Mouse (Mus musculus) thymus, postnatal 25 days (tissue): ENCODE measurements around the gene Gm3139.
"Not testable (repeated sequence)": the region's sequence is repeated elsewhere in the genome, so short reads cannot be mapped to it uniquely, and the experiment has no call there.

Experiments
- DNase-seq: peaks from one replicate; pipeline ENCODE4 v3.0.0; 2022

The Gm3139 gene

DNA sequence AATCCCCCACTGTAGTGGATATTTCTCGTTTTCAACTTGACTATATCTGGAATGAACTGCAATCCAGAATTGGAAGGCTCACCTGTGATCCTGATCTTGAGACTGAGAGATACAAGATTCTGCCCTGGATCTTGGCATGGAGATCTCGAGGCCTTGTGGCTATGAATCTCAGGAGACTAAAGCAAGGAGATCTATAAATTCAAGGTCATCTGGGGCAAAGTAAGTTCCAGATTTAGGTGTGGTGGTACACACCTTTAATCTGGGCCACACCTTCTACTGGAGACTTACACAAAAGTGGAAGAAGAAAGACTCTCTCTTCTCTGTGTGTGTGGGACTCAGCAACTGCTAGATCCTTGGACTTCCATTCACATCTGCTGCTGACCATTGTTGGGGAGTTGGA lies at the start of gene Gm3139:
Gene Gm3139, plus strand, starts transcription at position 301 of the 400 bp plus-strand sequence.
- DNase-seq, result not testable (repeated sequence)
